In genomic region chr7:127966371-127966918, GRCm38 (mm10) we compare ENCODE assay signal across 8 mouse cellular contexts. TPM values are rescaled to one million over a fixed set of nuclear protein-coding genes. Genes with fewer than 3 reads are reported as not detected.
A peak's percentile ranks its signal among the peaks of the same experiment; 100 is the strongest.
DNase-seq lines count a peak whose midpoint lies in the region; ATAC-seq and TF ChIP-seq lines count a peak whose summit lies in the region.

No protein-coding gene starts in this region.

- peak; percentile 18 for DNase-seq in c-Kit-positive CD71-positive TER-119-positive erythroid progenitor cells, embryonic 14.5 days (ENCODE audit: low spot score)
- no peak for DNase-seq in heart, embryonic 10.5 days (ENCODE audit: low spot score)
- DNase-seq in limb, embryonic 14.5 days (ENCODE audit: low spot score) = no peak
- DNase-seq in gastrocnemius, postnatal 25 days = no peak
- DNase-seq in frontal cortex, postnatal 10 days (ENCODE audit: low spot score in 2 of 2) = no peak

- H3K4me1 ChIP-seq in megakaryocyte, embryonic 14.5 days = peaks cover 31% of the 10 kb centered on the region
- H3K4me1 ChIP-seq in heart, embryonic 10.5 days = peaks cover 13% of the 10 kb centered on the region; the same call in 1 of the 2 replicates
- peaks cover 14% of the 10 kb centered on the region for H3K4me1 ChIP-seq in limb, embryonic 14.5 days (ENCODE audit: control insufficient read depth, insufficient read depth, low read length)
- H3K4me1 ChIP-seq in stomach, embryonic 14.5 days (ENCODE audit: control insufficient read depth, insufficient read depth, low read length) = peaks cover 4% of the 10 kb centered on the region

- no peaks in the 10 kb centered on the region for H3K9me3 ChIP-seq in megakaryocyte, embryonic 14.5 days
- no peaks in the 10 kb centered on the region for H3K9me3 ChIP-seq in heart, embryonic 10.5 days
- no peaks in the 10 kb centered on the region for H3K9me3 ChIP-seq in limb, embryonic 14.5 days (ENCODE audit: control insufficient read depth, low read length)
- no peaks in the 10 kb centered on the region for H3K9me3 ChIP-seq in stomach, embryonic 14.5 days (ENCODE audit: control insufficient read depth, low read depth, low read length)

- peak overlapping the region; percentile 99 for H3K4me3 ChIP-seq in megakaryocyte, embryonic 14.5 days (replicated peaks)
- H3K4me3 ChIP-seq in heart, embryonic 10.5 days = peak overlapping the region; percentile 99
- H3K4me3 ChIP-seq in limb, embryonic 14.5 days (replicated peaks; ENCODE audit: low read length) = peak overlapping the region; percentile 98
- H3K4me3 ChIP-seq in stomach, embryonic 14.5 days (ENCODE audit: low read depth, low read length) = peak overlapping the region; percentile 96

- peak overlapping the region; percentile 100 for H3K27ac ChIP-seq in heart, embryonic 10.5 days
- H3K27ac ChIP-seq in limb, embryonic 14.5 days (replicated peaks; ENCODE audit: low read depth, low read length) = peak overlapping the region; percentile 96
- peak overlapping the region; percentile 96 for H3K27ac ChIP-seq in stomach, embryonic 14.5 days (ENCODE audit: low read length)

- TF ChIP-seq POLR2A in limb, embryonic 14.5 days (IDR thresholded peaks at IDR 0.05; ENCODE audit: borderline replicate concordance, extremely low read depth, insufficient read depth, insufficient read length) = no peak

- no peaks in the 10 kb centered on the region for H3K27me3 ChIP-seq in megakaryocyte, embryonic 14.5 days (replicated peaks)
- H3K27me3 ChIP-seq in heart, embryonic 10.5 days (ENCODE audit: insufficient read depth, poor library complexity, severe bottlenecking) = no peaks in the 10 kb centered on the region
- no peaks in the 10 kb centered on the region for H3K27me3 ChIP-seq in limb, embryonic 14.5 days (ENCODE audit: control insufficient read depth, insufficient read depth, low read length)
- no peaks in the 10 kb centered on the region for H3K27me3 ChIP-seq in stomach, embryonic 14.5 days (ENCODE audit: control insufficient read depth, insufficient read depth, low read length)

- peaks cover 23% of the 10 kb centered on the region for H3K36me3 ChIP-seq in megakaryocyte, embryonic 14.5 days (replicated peaks; ENCODE audit: low read length)
- H3K36me3 ChIP-seq in heart, embryonic 10.5 days = peaks cover 24% of the 10 kb centered on the region
- peaks cover 21% of the 10 kb centered on the region for H3K36me3 ChIP-seq in limb, embryonic 14.5 days (ENCODE audit: control insufficient read depth, insufficient read depth, low read length)
- H3K36me3 ChIP-seq in stomach, embryonic 14.5 days (ENCODE audit: control insufficient read depth, insufficient read depth, low read length) = peaks cover 16% of the 10 kb centered on the region

- no peak for ATAC-seq in megakaryocyte, adult 5-6 weeks (ENCODE audit: poor library complexity, severe bottlenecking)
- ATAC-seq in limb, embryonic 14.5 days (ENCODE audit: low FRiP score, low read depth) = no peak
- no peak for ATAC-seq in stomach, embryonic 14.5 days (ENCODE audit: insufficient number of reproducible peaks, insufficient read depth, low FRiP score, low read depth)

- peak overlapping the region; percentile 68 for H3K4me2 ChIP-seq in limb, embryonic 14.5 days (replicated peaks; ENCODE audit: low read depth, low read length, severe bottlenecking)
- H3K4me2 ChIP-seq in stomach, embryonic 14.5 days (replicated peaks; ENCODE audit: low read depth, low read length) = peak overlapping the region; percentile 49

- WGBS in heart, embryonic 10.5 days = 17% methylated on average over 10 of the region's 10 CpGs
- WGBS in limb, embryonic 14.5 days = 5% methylated on average over 10 of the region's 10 CpGs
- 4% methylated on average over 10 of the region's 10 CpGs for WGBS in stomach, embryonic 14.5 days

- peak overlapping the region; percentile 99 for H3K9ac ChIP-seq in limb, embryonic 14.5 days (ENCODE audit: low read depth, low read length, severe bottlenecking)
- peak overlapping the region; percentile 92 for H3K9ac ChIP-seq in stomach, embryonic 14.5 days (replicated peaks; ENCODE audit: low read depth, low read length)

RNA-seq across cellular contexts. Expression of gene Fus, which starts 0.8 kb away (rescaled TPM):
- 25.6 and 318 TPM in 2 replicates for polyA plus RNA-seq in megakaryocyte, embryonic 14.5 days (2012; ENCODE audit: insufficient read depth, low replicate concordance)
- total RNA-seq in megakaryocyte, adult 5-6 weeks (2015) = 106 and 143 TPM in 2 replicates
- 31.4 and 61.8 TPM in 2 replicates for total RNA-seq in megakaryocyte, adult 5-6 weeks (2017)
- 280 and 362 TPM in 2 replicates for polyA plus RNA-seq in heart, embryonic 10.5 days (2016; fragmentation: Nextera tagmentation; extraction: Ambion mirVana)
- polyA plus RNA-seq in limb, embryonic 14.5 days (2012; rRNA removed) = 919 and 999 TPM in 2 replicates
- polyA plus RNA-seq in limb, embryonic 14.5 days (2014; fragmentation: Nextera tagmentation; extraction: Ambion mirVana) = 60.9 and 68.7 TPM in 2 replicates
- 71.4 and 72.4 TPM in 2 replicates for polyA plus RNA-seq in stomach, embryonic 14.5 days (2014; fragmentation: Nextera tagmentation; extraction: Ambion mirVana)
- total RNA-seq in gastrocnemius, postnatal 25 days (2021) = 10 to 100 TPM; 76.2 to 78.4 TPM

RNA-seq across cellular contexts. Expression of gene Prss36, which starts 19.9 kb away (rescaled TPM):
- 2.7 and 10.0 TPM in 2 replicates for polyA plus RNA-seq in megakaryocyte, embryonic 14.5 days (2012; ENCODE audit: insufficient read depth, low replicate concordance)
- 0.78 and 1.1 TPM in 2 replicates for total RNA-seq in megakaryocyte, adult 5-6 weeks (2015)
- total RNA-seq in megakaryocyte, adult 5-6 weeks (2017) = 1.7 TPM in 1 of 2 replicates, not detected in the other
- polyA plus RNA-seq in heart, embryonic 10.5 days (2016; fragmentation: Nextera tagmentation; extraction: Ambion mirVana) = 10.9 and 13.0 TPM in 2 replicates
- polyA plus RNA-seq in limb, embryonic 14.5 days (2012; rRNA removed) = 14.5 and 16.9 TPM in 2 replicates
- polyA plus RNA-seq in limb, embryonic 14.5 days (2014; fragmentation: Nextera tagmentation; extraction: Ambion mirVana) = 11.7 and 14.1 TPM in 2 replicates
- polyA plus RNA-seq in stomach, embryonic 14.5 days (2014; fragmentation: Nextera tagmentation; extraction: Ambion mirVana) = 8.2 and 8.5 TPM in 2 replicates
- total RNA-seq in gastrocnemius, postnatal 25 days (2021) = 1 to 10 TPM; 4.4 to 6.1 TPM

RNA-seq across cellular contexts. Expression of gene Pycard, which starts 27.2 kb away (rescaled TPM):
- polyA plus RNA-seq in megakaryocyte, embryonic 14.5 days (2012; ENCODE audit: insufficient read depth, low replicate concordance) = 1.1 and 17.0 TPM in 2 replicates
- 251 and 323 TPM in 2 replicates for total RNA-seq in megakaryocyte, adult 5-6 weeks (2015)
- 48.0 and 56.5 TPM in 2 replicates for total RNA-seq in megakaryocyte, adult 5-6 weeks (2017)
- 27.8 and 35.5 TPM in 2 replicates for polyA plus RNA-seq in heart, embryonic 10.5 days (2016; fragmentation: Nextera tagmentation; extraction: Ambion mirVana)
- 53.1 and 59.3 TPM in 2 replicates for polyA plus RNA-seq in limb, embryonic 14.5 days (2012; rRNA removed)
- polyA plus RNA-seq in limb, embryonic 14.5 days (2014; fragmentation: Nextera tagmentation; extraction: Ambion mirVana) = 98.3 and 132 TPM in 2 replicates
- polyA plus RNA-seq in stomach, embryonic 14.5 days (2014; fragmentation: Nextera tagmentation; extraction: Ambion mirVana) = 71.4 and 74.6 TPM in 2 replicates
- under 1 TPM; 0.72 to 0.82 TPM for total RNA-seq in gastrocnemius, postnatal 25 days (2021)

RNA-seq across cellular contexts. Expression of gene Prss8, which starts 36.5 kb away (rescaled TPM):
- polyA plus RNA-seq in megakaryocyte, embryonic 14.5 days (2012; ENCODE audit: insufficient read depth, low replicate concordance) = not detected in 2 replicates
- not detected in 2 replicates for total RNA-seq in megakaryocyte, adult 5-6 weeks (2015)
- not detected in 2 replicates for total RNA-seq in megakaryocyte, adult 5-6 weeks (2017)
- polyA plus RNA-seq in heart, embryonic 10.5 days (2016; fragmentation: Nextera tagmentation; extraction: Ambion mirVana) = 2.3 and 8.9 TPM in 2 replicates
- 6.3 and 7.0 TPM in 2 replicates for polyA plus RNA-seq in limb, embryonic 14.5 days (2012; rRNA removed)
- 6.2 and 7.0 TPM in 2 replicates for polyA plus RNA-seq in limb, embryonic 14.5 days (2014; fragmentation: Nextera tagmentation; extraction: Ambion mirVana)
- polyA plus RNA-seq in stomach, embryonic 14.5 days (2014; fragmentation: Nextera tagmentation; extraction: Ambion mirVana) = 48.2 and 55.5 TPM in 2 replicates
- total RNA-seq in gastrocnemius, postnatal 25 days (2021) = not detected

RNA-seq across cellular contexts. Expression of gene Trim72, which starts 37.3 kb away (rescaled TPM):
- polyA plus RNA-seq in megakaryocyte, embryonic 14.5 days (2012; ENCODE audit: insufficient read depth, low replicate concordance) = 0.50 TPM in 1 of 2 replicates, not detected in the other
- not detected in 2 replicates for total RNA-seq in megakaryocyte, adult 5-6 weeks (2015)
- not detected in 2 replicates for total RNA-seq in megakaryocyte, adult 5-6 weeks (2017)
- 0.40 and 1.2 TPM in 2 replicates for polyA plus RNA-seq in heart, embryonic 10.5 days (2016; fragmentation: Nextera tagmentation; extraction: Ambion mirVana)
- polyA plus RNA-seq in limb, embryonic 14.5 days (2012; rRNA removed) = 22.8 and 26.6 TPM in 2 replicates
- polyA plus RNA-seq in limb, embryonic 14.5 days (2014; fragmentation: Nextera tagmentation; extraction: Ambion mirVana) = 1.7 and 2.2 TPM in 2 replicates
- 0.19 TPM in 1 of 2 replicates, not detected in the other for polyA plus RNA-seq in stomach, embryonic 14.5 days (2014; fragmentation: Nextera tagmentation; extraction: Ambion mirVana)
- 100 to 1,000 TPM; 235 to 294 TPM for total RNA-seq in gastrocnemius, postnatal 25 days (2021)
